Mouse (Mus musculus): ENCODE measurements at regions not wholly inside any gene's neighbourhood (a gene's known extent, or its start where the extent isn't known, plus 50 kb on each side); places are given as distances from the start of the nearest gene placed in this dataset.

- TF ChIP-seq CTCF (IDR thresholded peaks at IDR 0.05; ENCODE audit: low read depth) (no peak), EP300 (IDR thresholded peaks at IDR 0.05; ENCODE audit: low read depth) (no peak)
Measured at GRCm38 (mm10) chr13:97650191-97650590, 110.2 kb downstream of the Gm10260 start.

Measured in liver, embryonic 14.5 days (tissue).